Mouse (Mus musculus) E14TG2a.4 (cell line): ENCODE measurements at regions not wholly inside any gene's neighbourhood (a gene's known extent, or its start where the extent isn't known, plus 50 kb on each side); places are given as distances from the start of the nearest gene placed in this dataset.

Source experiments
- H3K27me3 ChIP-seq: 2 replicates; pipeline ENCODE4 v1.6.1; 2014; ENCODE audit warnings: low read length, control low read depth; ENCODE audit not compliant: insufficient read depth
- H3K36me3 ChIP-seq: 2 replicates; pipeline ENCODE4 v1.6.1; 2014; ENCODE audit warnings: low read length, control low read depth; ENCODE audit not compliant: insufficient read depth
- H3K4me1 ChIP-seq: replicated peaks from 2 replicates; pipeline ENCODE4 v1.6.1; 2014; ENCODE audit warnings: low read depth, low read length, control low read depth
- H3K4me3 ChIP-seq: replicated peaks from 2 replicates; pipeline ENCODE4 v1.5.1; 2014; ENCODE audit warnings: mild to moderate bottlenecking, low read length
- H3K9me3 ChIP-seq: 2 replicates; pipeline ENCODE4 v1.6.1; 2014; ENCODE audit warnings: low read length, control low read depth
- CTCF ChIP-seq: conservative IDR thresholded peaks from 2 replicates; pipeline ENCODE4 v1.5.1; 2014; ENCODE audit warnings: low read length
- NANOG ChIP-seq: IDR thresholded peaks from 2 replicates; pipeline ENCODE4 v1.6.1; 2014; ENCODE audit warnings: borderline replicate concordance, low read length, mixed read lengths
- POU5F1 ChIP-seq: IDR thresholded peaks from 2 replicates; pipeline ENCODE4 v1.6.1; 2014; ENCODE audit warnings: low read length, borderline replicate concordance

GRCm38 (mm10) chr13:31132501-31132900 is 158.5 kb downstream of the Gm5447 start:
- H3K9me3 ChIP-seq: no peaks in the 10 kb centered on the region; the same call in 1 of the 2 replicates
- no peaks in the 10 kb centered on the region for H3K27me3 ChIP-seq
- no peak overlapping the region for H3K4me3 ChIP-seq
- H3K36me3 ChIP-seq: no peaks in the 10 kb centered on the region
- TF ChIP-seq NANOG: no peak
- no peak for TF ChIP-seq POU5F1
- TF ChIP-seq CTCF: no peak
- H3K4me1 ChIP-seq: no peaks in the 10 kb centered on the region

DNA sequence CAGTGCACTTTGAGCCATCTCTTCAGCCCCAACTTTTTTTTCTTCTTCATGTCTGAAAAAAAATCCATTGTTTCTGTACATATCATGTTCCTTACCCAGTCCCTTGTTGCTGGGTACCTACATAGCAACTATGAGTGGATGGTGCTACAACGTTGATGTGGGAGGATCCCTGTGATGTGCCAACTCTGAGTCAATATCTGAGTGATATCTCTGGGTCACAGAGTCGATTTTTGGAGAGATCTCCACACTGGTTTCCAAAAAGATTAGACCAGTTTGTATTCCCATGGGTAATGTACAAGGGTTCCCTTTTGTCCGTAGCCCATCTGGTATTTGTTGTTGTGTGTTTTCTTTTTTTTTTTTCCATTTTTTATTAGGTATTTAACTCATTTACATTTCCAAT is 165.7 kb downstream of the Gm5447 start:
- Histone ChIP-seq H3K36me3 (no peaks in the 10 kb centered on the region), H3K4me1 (no peaks in the 10 kb centered on the region), H3K9me3 (no peaks in the 10 kb centered on the region), H3K27me3 (no peaks in the 10 kb centered on the region), H3K4me3 (no peak overlapping the region)
- TF ChIP-seq CTCF (no peak), NANOG (no peak), POU5F1 (no peak)

DNA sequence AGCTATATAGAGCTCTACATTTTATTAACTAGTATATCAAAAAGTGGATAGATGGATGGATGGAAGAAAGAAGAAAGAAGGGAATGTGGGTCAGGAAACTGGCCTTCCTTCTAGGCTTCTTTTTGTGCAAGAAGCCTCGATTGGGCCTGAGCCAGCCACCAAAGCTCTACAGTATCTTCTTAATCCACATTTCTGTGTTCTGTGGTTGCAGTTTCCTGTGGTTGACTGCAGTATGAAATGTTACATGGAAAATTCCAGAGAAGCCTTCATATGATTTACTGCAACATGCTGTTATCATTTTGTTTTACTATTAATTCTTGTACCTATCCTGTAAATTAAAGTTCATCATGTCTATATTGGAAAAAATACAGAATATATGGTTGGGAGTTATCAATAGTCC is 173.3 kb downstream of the Gm5447 start:
- H3K4me1 ChIP-seq: no peaks in the 10 kb centered on the region
- no peaks in the 10 kb centered on the region for H3K27me3 ChIP-seq
- H3K36me3 ChIP-seq: no peaks in the 10 kb centered on the region
- H3K9me3 ChIP-seq: no peaks in the 10 kb centered on the region
- TF ChIP-seq NANOG: no peak
- no peak for TF ChIP-seq CTCF
- no peak for TF ChIP-seq POU5F1
- H3K4me3 ChIP-seq: no peak overlapping the region

- Histone ChIP-seq H3K4me1 (no peaks in the 10 kb centered on the region), H3K4me3 (no peak overlapping the region), H3K36me3 (no peaks in the 10 kb centered on the region), H3K9me3 (no peaks in the 10 kb centered on the region), H3K27me3 (no peaks in the 10 kb centered on the region)
- no peak for TF ChIP-seq NANOG
- no peak for TF ChIP-seq POU5F1
- TF ChIP-seq CTCF: no peak
Observed at GRCm38 (mm10) chr13:31154066-31154465, 180.1 kb downstream of the Gm5447 start.

- H3K4me1 ChIP-seq: no peaks in the 10 kb centered on the region
- H3K27me3 ChIP-seq: no peaks in the 10 kb centered on the region
- no peak for TF ChIP-seq POU5F1
- TF ChIP-seq NANOG: no peak
- no peak for TF ChIP-seq CTCF
- H3K4me3 ChIP-seq: no peak overlapping the region
- H3K36me3 ChIP-seq: no peaks in the 10 kb centered on the region
- no peaks in the 10 kb centered on the region for H3K9me3 ChIP-seq
Observed at GRCm38 (mm10) chr13:31163878-31164495, 190.0 kb downstream of the Gm5447 start.

- no peaks in the 10 kb centered on the region for H3K27me3 ChIP-seq
- H3K36me3 ChIP-seq: no peaks in the 10 kb centered on the region
- no peaks in the 10 kb centered on the region for H3K9me3 ChIP-seq
- no peak for TF ChIP-seq NANOG
- TF ChIP-seq POU5F1: no peak
- TF ChIP-seq CTCF: no peak
- H3K4me1 ChIP-seq: no peaks in the 10 kb centered on the region
- no peak overlapping the region for H3K4me3 ChIP-seq
Observed at GRCm38 (mm10) chr13:31166286-31166685, 192.3 kb downstream of the Gm5447 start.

- no peak for TF ChIP-seq CTCF
- no peak for TF ChIP-seq NANOG
- TF ChIP-seq POU5F1: no peak
- H3K9me3 ChIP-seq: no peaks in the 10 kb centered on the region
- H3K27me3 ChIP-seq: no peaks in the 10 kb centered on the region
- H3K36me3 ChIP-seq: no peaks in the 10 kb centered on the region
- H3K4me3 ChIP-seq: no peak overlapping the region
- no peaks in the 10 kb centered on the region for H3K4me1 ChIP-seq
Observed at GRCm38 (mm10) chr13:31168854-31169253, 194.8 kb downstream of the Gm5447 start.

DNA sequence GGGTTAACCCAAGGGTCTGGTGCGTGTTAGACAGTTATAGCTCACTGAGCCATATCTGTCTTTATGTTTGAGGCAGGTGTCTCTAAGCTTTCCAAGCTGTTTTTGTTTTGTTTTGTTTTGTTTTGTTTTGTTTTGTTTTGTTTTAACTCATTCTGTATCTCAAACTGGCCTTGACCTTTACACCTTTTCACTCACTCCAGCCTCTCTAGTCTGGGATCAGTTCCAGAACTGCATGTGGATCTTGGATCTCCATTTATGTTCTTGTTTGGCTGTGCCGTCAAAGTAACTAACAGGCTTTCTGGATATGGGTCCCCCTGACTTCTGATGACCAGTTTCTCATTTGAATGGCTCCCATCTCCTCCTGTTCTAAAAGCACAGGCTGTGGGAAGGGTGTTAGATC is 197.7 kb downstream of the Gm5447 start:
- TF ChIP-seq POU5F1 (no peak), CTCF (no peak), NANOG (no peak)
- no peaks in the 10 kb centered on the region for H3K9me3 ChIP-seq
- H3K27me3 ChIP-seq: no peaks in the 10 kb centered on the region
- H3K36me3 ChIP-seq: no peaks in the 10 kb centered on the region
- no peak overlapping the region for H3K4me3 ChIP-seq
- H3K4me1 ChIP-seq: no peaks in the 10 kb centered on the region

- Histone ChIP-seq H3K4me1 (no peaks in the 10 kb centered on the region), H3K27me3 (no peaks in the 10 kb centered on the region), H3K9me3 (no peaks in the 10 kb centered on the region), H3K36me3 (no peaks in the 10 kb centered on the region), H3K4me3 (no peak overlapping the region)
- TF ChIP-seq NANOG (no peak), POU5F1 (no peak), CTCF (no peak)
Observed at GRCm38 (mm10) chr13:31172580-31172979, 198.6 kb downstream of the Gm5447 start.
